Mouse (Mus musculus) colon, adult 2 months (tissue): Measurements from ENCODE around the gene Ugp2. TPM values are rescaled to one million over a fixed set of nuclear protein-coding genes. Genes with fewer than 3 reads are reported as not detected.

Source experiments
- polyA plus RNA-seq: library from polyadenylated mRNA; depleted of rRNA; stranded (reverse); fragments of >200 nt; gene quantifications from 2 replicates; pipeline ENCODE4 v1.2.3, GENCODE M21; 2012; rRNA removed

Gene Ugp2
- polyA plus RNA-seq, result 5.4 and 7.3 TPM in 2 replicates

GRCm38 (mm10) chr11:21371122-21371806, at the start of gene Ugp2:
Gene Ugp2 (minus strand): TSS chr11:21371201.

Other genes with a start within 250 kb of the Ugp2 start
- 7.4 TPM in 2 replicates for gene Vps54, start 131.9 kb downstream of the Ugp2 start, polyA plus RNA-seq
- gene Wdpcp, start 201.0 kb upstream of the Ugp2 start, polyA plus RNA-seq, result 0.74 and 0.94 TPM in 2 replicates
- gene Mdh1, start 201.2 kb upstream of the Ugp2 start, polyA plus RNA-seq, result 102 and 106 TPM in 2 replicates